Mouse (Mus musculus): Measurements from ENCODE around the gene Nme7.

DNA sequence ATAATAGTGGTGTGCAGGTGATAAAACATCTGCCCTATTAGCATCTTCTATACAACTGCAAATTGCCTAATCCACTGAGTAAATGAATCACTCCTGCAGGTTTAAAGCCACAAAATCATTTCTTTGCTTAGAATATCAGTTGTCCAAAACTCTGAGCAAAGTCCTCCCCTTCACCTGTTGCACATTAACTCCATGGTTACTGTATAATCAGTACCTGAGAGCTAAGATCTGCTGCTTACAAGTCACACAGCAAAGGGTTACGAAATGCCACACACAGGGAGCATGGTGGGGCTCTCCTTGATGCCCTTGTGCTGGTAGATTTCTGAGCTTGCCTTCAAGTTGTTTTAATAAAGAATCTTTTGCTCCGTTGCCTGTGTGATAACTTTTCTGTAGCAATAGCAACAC, 111.4 kb downstream of the Nme7 start:
- no peak for TF ChIP-seq CTCF (IDR thresholded peaks at IDR 0.05; ENCODE audit: insufficient read depth, low read depth, low read length)
- no peak for TF ChIP-seq POLR2A (IDR thresholded peaks at IDR 0.05; ENCODE audit: insufficient read depth, low read depth, low read length)
